Mouse (Mus musculus): ENCODE data around the gene Dus3l. TPM values are rescaled to one million over a fixed set of nuclear protein-coding genes. Genes with fewer than 3 reads are reported as not detected.
A peak's percentile ranks its signal among the peaks of the same experiment; 100 is the strongest.

The Dus3l gene
- total RNA-seq, 1 experiment = 70.2 TPM

DNA sequence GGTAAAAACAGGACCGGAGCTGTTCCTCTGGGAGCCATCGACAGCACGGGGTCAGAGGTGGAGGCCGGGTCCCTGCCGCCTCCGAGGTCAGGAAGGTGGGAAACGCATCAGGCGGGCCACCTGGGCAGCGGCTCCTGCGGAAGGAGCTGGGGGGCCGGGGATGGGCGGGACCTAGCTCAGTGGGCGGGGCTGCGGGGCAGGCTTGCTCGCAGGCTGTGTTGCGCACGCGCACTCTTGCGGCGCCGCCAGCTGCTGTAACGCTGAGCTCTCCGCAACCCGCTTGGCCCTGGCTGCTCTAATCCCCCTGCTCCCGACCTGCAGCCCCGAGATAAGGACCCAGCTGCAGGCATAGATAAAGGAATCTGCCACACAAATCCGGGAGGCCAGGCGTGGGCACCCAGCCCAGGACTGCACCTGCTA, 2.6 kb upstream of the Dus3l start:
- Histone ChIP-seq H3K27ac (ENCODE audit: insufficient read depth, low read depth, low read length, poor library complexity, severe bottlenecking) (peak overlapping the region; percentile 14; the same call in 1 of the 2 replicates), H3K9ac (ENCODE audit: insufficient read depth, low read depth, low read length, poor library complexity, severe bottlenecking) (peak overlapping the region; percentile 78), H3K4me3 (ENCODE audit: insufficient read depth in 1 of 2, low read depth in 1 of 2, low read length in 2 of 2, poor library complexity in 1 of 2, severe bottlenecking in 1 of 2) (peak overlapping the region; percentile 72 to 74), H3K9me3 (ENCODE audit: control insufficient read depth, insufficient read depth, low read depth, low read length) (no peaks in the 10 kb centered on the region), H3K36me3 (ENCODE audit: control insufficient read depth, insufficient read depth, low read length, poor library complexity, severe bottlenecking) (peaks cover 4% of the 10 kb centered on the region; the same call in 1 of the 2 replicates), H3K4me1 (ENCODE audit: control insufficient read depth in 2 of 2, insufficient read depth in 2 of 2, low read length in 2 of 2, poor library complexity in 1 of 2) (peaks cover 0 to 15% of the 10 kb centered on the region in 2 experiments; a peak in 2 of 4 replicates)
- DNase-seq (ENCODE audit: low read depth, low spot score) = no peak
- TF ChIP-seq CHD2 (IDR thresholded peaks at IDR 0.05; ENCODE audit: low read depth, low read length) (no peak), ZC3H11A (IDR thresholded peaks at IDR 0.05; ENCODE audit: borderline replicate concordance, low read depth, low read length) (no peak), ZNF384 (IDR thresholded peaks at IDR 0.05; ENCODE audit: low read depth, low read length) (no peak), HCFC1 (IDR thresholded peaks at IDR 0.05; ENCODE audit: borderline replicate concordance, insufficient read depth, low read length) (no peak), MAFK (IDR thresholded peaks at IDR 0.05; ENCODE audit: insufficient read depth, low read depth, low read length) (no peak)
- in situ Hi-C loops (cut with MboI; ENCODE audit: low sequenced_read_pairs in 2 of 2, unreplicated experiment in 2 of 2) = no loop called here

DNA sequence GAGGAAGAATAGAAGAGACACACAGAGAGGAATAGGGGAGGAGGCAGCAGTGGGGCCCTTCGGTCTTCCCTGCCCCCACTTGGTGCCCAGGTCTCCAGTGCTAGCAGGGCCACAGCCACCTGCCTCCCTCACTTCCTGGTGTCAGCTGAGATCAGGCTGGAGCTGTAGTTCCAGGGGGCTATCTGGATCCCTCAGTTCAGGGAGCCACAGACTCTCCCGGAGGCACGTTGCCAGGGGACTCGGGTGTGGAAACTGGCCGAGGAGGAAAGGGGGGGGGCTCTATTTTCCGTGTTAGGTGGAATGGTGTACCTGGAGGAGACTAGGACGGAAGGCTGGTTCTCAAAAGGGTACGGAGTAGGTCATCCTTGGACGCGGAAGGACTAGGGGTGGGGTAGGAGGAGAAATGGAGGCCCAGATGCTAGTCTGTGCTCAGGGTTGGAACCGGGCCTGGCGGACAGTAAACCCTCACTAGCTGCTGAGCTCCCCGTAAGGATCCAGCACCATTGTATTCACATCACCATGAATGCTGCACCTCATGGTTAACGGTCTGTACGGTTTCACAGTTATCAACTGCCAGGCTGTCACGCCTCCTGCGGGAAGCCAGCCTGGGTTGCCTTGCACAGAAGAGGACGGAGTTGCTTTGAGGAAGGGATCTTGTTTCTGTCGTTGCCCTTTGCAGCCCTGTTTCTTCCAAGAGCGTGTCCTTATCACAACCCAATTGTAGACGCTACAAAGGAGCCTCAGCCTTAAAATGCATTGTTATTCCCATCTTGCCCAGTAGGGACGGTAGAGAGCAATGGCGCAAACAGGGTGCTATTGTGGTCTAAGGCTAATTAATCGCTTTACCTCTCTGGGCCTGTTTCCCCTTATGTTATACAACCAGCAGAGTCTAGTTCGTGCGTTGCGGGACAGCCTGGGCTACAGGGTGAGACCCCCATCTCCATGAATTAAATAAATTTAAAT, 1.5 kb upstream of the Dus3l start:
- no peaks in the 10 kb centered on the region for H3K9me3 ChIP-seq (ENCODE audit: control insufficient read depth, insufficient read depth, low read depth, low read length)
- H3K4me1 ChIP-seq (ENCODE audit: control insufficient read depth in 2 of 2, insufficient read depth in 2 of 2, low read length in 2 of 2, poor library complexity in 1 of 2) = peaks cover 0 to 21% of the 10 kb centered on the region in 2 experiments; a peak in 1 of 4 replicates
- H3K4me3 ChIP-seq (ENCODE audit: insufficient read depth in 1 of 2, low read depth in 1 of 2, low read length in 2 of 2, poor library complexity in 1 of 2, severe bottlenecking in 1 of 2) = peak overlapping the region; percentile 72 to 74; a peak in 3 of 4 replicates
- H3K36me3 ChIP-seq (ENCODE audit: control insufficient read depth, insufficient read depth, low read length, poor library complexity, severe bottlenecking) = peaks cover 13% of the 10 kb centered on the region
- H3K9ac ChIP-seq (ENCODE audit: insufficient read depth, low read depth, low read length, poor library complexity, severe bottlenecking) = peak overlapping the region; percentile 60
- peak overlapping the region; percentile 31 for H3K27ac ChIP-seq (ENCODE audit: insufficient read depth, low read depth, low read length, poor library complexity, severe bottlenecking)
- TF ChIP-seq ZNF384 (IDR thresholded peaks at IDR 0.05; ENCODE audit: low read depth, low read length) = no peak
- 0 out of 2 replicates have a peak, but pooled peaks have one; percentile 41 for TF ChIP-seq HCFC1 (IDR thresholded peaks at IDR 0.05; ENCODE audit: borderline replicate concordance, insufficient read depth, low read length)
- DNase-seq (ENCODE audit: low read depth, low spot score) = no peak
- in situ Hi-C loops (cut with MboI; ENCODE audit: low sequenced_read_pairs in 2 of 2, unreplicated experiment in 2 of 2) = no loop called here

DNA sequence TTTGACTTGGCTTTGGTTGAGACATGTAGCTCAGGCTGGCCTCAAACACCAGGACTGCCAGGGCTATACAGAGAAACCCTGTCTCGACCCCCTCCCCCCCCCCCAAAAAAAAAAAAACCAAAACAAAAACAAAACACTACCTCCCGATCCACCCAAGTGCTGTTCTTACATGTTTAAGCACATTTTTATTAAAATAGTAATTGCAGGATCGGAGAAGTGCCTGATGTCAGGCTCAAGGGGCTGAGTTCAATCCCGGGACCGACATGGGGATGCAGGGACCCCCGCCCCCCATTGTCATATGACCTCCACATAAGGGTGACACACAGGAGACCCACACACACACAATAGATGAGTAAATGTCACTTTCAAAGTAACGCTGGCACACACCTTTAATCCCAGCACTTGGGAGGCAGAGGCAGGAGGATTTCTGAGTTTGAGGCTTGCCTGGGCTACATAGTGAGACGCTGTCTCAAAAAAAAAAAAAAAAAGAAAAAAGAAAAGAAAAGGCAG, 761 bp upstream of the Dus3l start:
- H3K9ac ChIP-seq (ENCODE audit: insufficient read depth, low read depth, low read length, poor library complexity, severe bottlenecking) = peak overlapping the region; percentile 18; the same call in 1 of the 2 replicates

DNA sequence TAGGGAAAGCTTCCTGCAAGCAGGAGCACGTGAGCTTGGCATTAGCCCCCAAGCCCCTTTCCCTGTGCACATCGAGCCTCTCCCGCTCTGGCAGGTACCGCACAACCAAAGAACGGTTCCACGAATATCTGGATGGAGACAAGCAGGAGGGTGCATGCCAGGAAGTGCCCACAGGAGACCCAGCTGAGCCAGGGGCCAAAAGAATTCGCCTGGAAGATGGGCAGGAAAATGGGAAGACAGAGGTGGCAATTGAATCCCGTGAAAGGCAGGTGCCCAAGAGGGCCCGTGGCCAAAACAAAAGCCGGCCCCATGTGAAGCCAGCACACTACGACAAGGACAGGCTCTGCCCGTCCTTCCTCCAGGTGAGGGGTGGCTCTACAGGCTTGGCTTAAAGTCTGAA, 874 bp downstream of the Dus3l start:
- in situ Hi-C loops (cut with MboI; ENCODE audit: low sequenced_read_pairs in 2 of 2, unreplicated experiment in 2 of 2) = no loop called here
- TF ChIP-seq CHD2 (IDR thresholded peaks at IDR 0.05; ENCODE audit: low read depth, low read length) (no peak), ZC3H11A (IDR thresholded peaks at IDR 0.05; ENCODE audit: borderline replicate concordance, low read depth, low read length) (no peak), ZNF384 (IDR thresholded peaks at IDR 0.05; ENCODE audit: low read depth, low read length) (no peak), MAFK (IDR thresholded peaks at IDR 0.05; ENCODE audit: insufficient read depth, low read depth, low read length) (no peak), HCFC1 (IDR thresholded peaks at IDR 0.05; ENCODE audit: borderline replicate concordance, insufficient read depth, low read length) (no peak)
- Histone ChIP-seq H3K9me3 (ENCODE audit: control insufficient read depth, insufficient read depth, low read depth, low read length) (no peaks in the 10 kb centered on the region), H3K4me1 (ENCODE audit: control insufficient read depth in 2 of 2, insufficient read depth in 2 of 2, low read length in 2 of 2, poor library complexity in 1 of 2) (peaks cover 0 to 23% of the 10 kb centered on the region in 2 experiments; a peak in 1 of 4 replicates), H3K4me3 (ENCODE audit: insufficient read depth in 1 of 2, low read depth in 1 of 2, low read length in 2 of 2, poor library complexity in 1 of 2, severe bottlenecking in 1 of 2) (peak overlapping the region; percentile 84 to 97), H3K9ac (ENCODE audit: insufficient read depth, low read depth, low read length, poor library complexity, severe bottlenecking) (peak overlapping the region; percentile 100), H3K36me3 (ENCODE audit: control insufficient read depth, insufficient read depth, low read length, poor library complexity, severe bottlenecking) (peaks cover 33% of the 10 kb centered on the region), H3K27ac (ENCODE audit: insufficient read depth, low read depth, low read length, poor library complexity, severe bottlenecking) (no peak overlapping the region)
- no peak for DNase-seq (ENCODE audit: low read depth, low spot score)

More for the DNA sequence above, 761 bp upstream of the Dus3l start:
- H3K4me1 ChIP-seq (ENCODE audit: control insufficient read depth in 2 of 2, insufficient read depth in 2 of 2, low read length in 2 of 2, poor library complexity in 1 of 2) = peaks cover 0 to 23% of the 10 kb centered on the region in 2 experiments; a peak in 1 of 4 replicates
- no peaks in the 10 kb centered on the region for H3K9me3 ChIP-seq (ENCODE audit: control insufficient read depth, insufficient read depth, low read depth, low read length)
- no peak for DNase-seq (ENCODE audit: low read depth, low spot score)
- peaks cover 20% of the 10 kb centered on the region for H3K36me3 ChIP-seq (ENCODE audit: control insufficient read depth, insufficient read depth, low read length, poor library complexity, severe bottlenecking)
- no peak for TF ChIP-seq ZC3H11A (IDR thresholded peaks at IDR 0.05; ENCODE audit: borderline replicate concordance, low read depth, low read length)
- no peak for TF ChIP-seq MAFK (IDR thresholded peaks at IDR 0.05; ENCODE audit: insufficient read depth, low read depth, low read length)
- no peak for TF ChIP-seq CHD2 (IDR thresholded peaks at IDR 0.05; ENCODE audit: low read depth, low read length)
- no peak for TF ChIP-seq ZNF384 (IDR thresholded peaks at IDR 0.05; ENCODE audit: low read depth, low read length)
- no peak for TF ChIP-seq HCFC1 (IDR thresholded peaks at IDR 0.05; ENCODE audit: borderline replicate concordance, insufficient read depth, low read length)
- H3K4me3 ChIP-seq (ENCODE audit: insufficient read depth in 1 of 2, low read depth in 1 of 2, low read length in 2 of 2, poor library complexity in 1 of 2, severe bottlenecking in 1 of 2) = peak overlapping the region; percentile 84 to 97; a peak in 3 of 4 replicates
- in situ Hi-C loops (cut with MboI; ENCODE audit: low sequenced_read_pairs in 2 of 2, unreplicated experiment in 2 of 2) = no loop called here
- no peak overlapping the region; the same call in 1 of the 2 replicates for H3K27ac ChIP-seq (ENCODE audit: insufficient read depth, low read depth, low read length, poor library complexity, severe bottlenecking)

All from ES-E14 (cell line).